Mouse (Mus musculus) retina, postnatal 7 days (tissue): ENCODE measurements around the gene Polr1d.

Source experiments
- DNase-seq: peaks from one replicate; pipeline ENCODE4 v3.0.0-alpha.2; 2012; ENCODE audit warnings: low read depth, low spot score

The Polr1d gene

GRCm38 (mm10) chr5:147135089-147135446, 58.2 kb downstream of the Polr1d start:
- DNase-seq = no peak

- DNase-seq = no peak
Observed at GRCm38 (mm10) chr5:147135994-147136393, 59.1 kb downstream of the Polr1d start.

- no peak for DNase-seq
Observed at GRCm38 (mm10) chr5:147147340-147147739, 70.5 kb downstream of the Polr1d start.

- no peak for DNase-seq
Observed at GRCm38 (mm10) chr5:147154806-147155371, 78.0 kb downstream of the Polr1d start.

- no peak for DNase-seq
Observed at GRCm38 (mm10) chr5:147155449-147156133, 78.7 kb downstream of the Polr1d start.

GRCm38 (mm10) chr5:147156376-147156775, 79.5 kb downstream of the Polr1d start:
- DNase-seq = no peak

GRCm38 (mm10) chr5:147157441-147157840, 80.6 kb downstream of the Polr1d start:
- no peak for DNase-seq

- DNase-seq = no peak
Observed at GRCm38 (mm10) chr5:147159320-147159719, 82.5 kb downstream of the Polr1d start.

GRCm38 (mm10) chr5:147159792-147160191, 82.9 kb downstream of the Polr1d start:
- no peak for DNase-seq
